Mouse (Mus musculus): ENCODE data around the gene Evi5. TPM values are rescaled to one million over a fixed set of nuclear protein-coding genes. Genes with fewer than 3 reads are reported as not detected.
"Not testable (repeated sequence)": the region's sequence is repeated elsewhere in the genome, so short reads cannot be mapped to it uniquely, and the experiment has no call there.

The Evi5 gene
- polyA plus RNA-seq, 1 experiment = 72.9 TPM

- H3K9me3 ChIP-seq (replicated peaks; ENCODE audit: control insufficient read depth, insufficient read depth, low read length, poor library complexity, severe bottlenecking) = no peaks in the 10 kb centered on the region
- peak within 1 kb of the TSS; percentile 91 for H3K9ac ChIP-seq (ENCODE audit: low read depth, poor library complexity, severe bottlenecking)
- H3K27ac ChIP-seq (ENCODE audit: insufficient read depth, low read length) = peak within 1 kb of the TSS; percentile 87
- TF ChIP-seq EP300 (IDR thresholded peaks at IDR 0.05; ENCODE audit: insufficient read depth, low read depth, low read length) (peak; percentile 47; the same call in 1 of the 2 replicates), POLR2A (IDR thresholded peaks at IDR 0.05; ENCODE audit: insufficient read depth, low read length) (peak; percentile 78), CTCF (IDR thresholded peaks at IDR 0.05; ENCODE audit: low read depth, low read length) (peak; percentile 82)
- H3K27me3 ChIP-seq (ENCODE audit: control insufficient read depth, insufficient read depth, low read length, poor library complexity, severe bottlenecking) = no peaks in the 10 kb centered on the region
- no peaks in the 10 kb centered on the region for H3K4me1 ChIP-seq (ENCODE audit: control insufficient read depth, insufficient read depth, low read length)
- peaks cover 44% of the 10 kb centered on the region for H3K36me3 ChIP-seq (ENCODE audit: control insufficient read depth, insufficient read depth, low read length, poor library complexity, severe bottlenecking)
- peak within 1 kb of the TSS; percentile 85 for H3K4me3 ChIP-seq (ENCODE audit: low read depth, low read length)
Measured at GRCm38 (mm10) chr5:107900206-107901013, 25.5 kb upstream of the Evi5 start, which contains the start of gene Rpl5. TSS of gene Rpl5 (plus strand) at chr5:107900502.

GRCm38 (mm10) chr5:107896265-107896664 is 21.4 kb upstream of the Evi5 start:
- no peak overlapping the region for H3K9ac ChIP-seq (ENCODE audit: low read depth, poor library complexity, severe bottlenecking)
- no peak overlapping the region for H3K4me3 ChIP-seq (ENCODE audit: low read depth, low read length)
- no peaks in the 10 kb centered on the region for H3K4me1 ChIP-seq (ENCODE audit: control insufficient read depth, insufficient read depth, low read length)
- no peaks in the 10 kb centered on the region for H3K9me3 ChIP-seq (replicated peaks; ENCODE audit: control insufficient read depth, insufficient read depth, low read length, poor library complexity, severe bottlenecking)
- TF ChIP-seq EP300 (IDR thresholded peaks at IDR 0.05; ENCODE audit: insufficient read depth, low read depth, low read length) (no peak), CTCF (IDR thresholded peaks at IDR 0.05; ENCODE audit: low read depth, low read length) (no peak), POLR2A (IDR thresholded peaks at IDR 0.05; ENCODE audit: insufficient read depth, low read length) (no peak)
- no peak overlapping the region for H3K27ac ChIP-seq (ENCODE audit: insufficient read depth, low read length)
- no peaks in the 10 kb centered on the region for H3K27me3 ChIP-seq (ENCODE audit: control insufficient read depth, insufficient read depth, low read length, poor library complexity, severe bottlenecking)
- H3K36me3 ChIP-seq (ENCODE audit: control insufficient read depth, insufficient read depth, low read length, poor library complexity, severe bottlenecking) = peaks cover 2% of the 10 kb centered on the region

GRCm38 (mm10) chr5:107894676-107895075 is 19.8 kb upstream of the Evi5 start:
- TF ChIP-seq CTCF (IDR thresholded peaks at IDR 0.05; ENCODE audit: low read depth, low read length) (no peak), POLR2A (IDR thresholded peaks at IDR 0.05; ENCODE audit: insufficient read depth, low read length) (no peak), EP300 (IDR thresholded peaks at IDR 0.05; ENCODE audit: insufficient read depth, low read depth, low read length) (no peak)
- no peaks in the 10 kb centered on the region for H3K27me3 ChIP-seq (ENCODE audit: control insufficient read depth, insufficient read depth, low read length, poor library complexity, severe bottlenecking)
- H3K4me3 ChIP-seq (ENCODE audit: low read depth, low read length) = no peak overlapping the region
- no peaks in the 10 kb centered on the region for H3K36me3 ChIP-seq (ENCODE audit: control insufficient read depth, insufficient read depth, low read length, poor library complexity, severe bottlenecking)
- H3K27ac ChIP-seq (ENCODE audit: insufficient read depth, low read length) = no peak overlapping the region
- H3K9me3 ChIP-seq (replicated peaks; ENCODE audit: control insufficient read depth, insufficient read depth, low read length, poor library complexity, severe bottlenecking) = no peaks in the 10 kb centered on the region
- H3K9ac ChIP-seq (ENCODE audit: low read depth, poor library complexity, severe bottlenecking) = no peak overlapping the region
- H3K4me1 ChIP-seq (ENCODE audit: control insufficient read depth, insufficient read depth, low read length) = peaks cover 2% of the 10 kb centered on the region

- not testable (repeated sequence) for H3K27me3 ChIP-seq (ENCODE audit: control insufficient read depth, insufficient read depth, low read length, poor library complexity, severe bottlenecking); H3K9me3 ChIP-seq (replicated peaks; ENCODE audit: control insufficient read depth, insufficient read depth, low read length, poor library complexity, severe bottlenecking); H3K27ac ChIP-seq (ENCODE audit: insufficient read depth, low read length); H3K4me3 ChIP-seq (ENCODE audit: low read depth, low read length); H3K36me3 ChIP-seq (ENCODE audit: control insufficient read depth, insufficient read depth, low read length, poor library complexity, severe bottlenecking); H3K4me1 ChIP-seq (ENCODE audit: control insufficient read depth, insufficient read depth, low read length); H3K9ac ChIP-seq (ENCODE audit: low read depth, poor library complexity, severe bottlenecking)
Measured at GRCm38 (mm10) chr5:107891515-107891914, 16.6 kb upstream of the Evi5 start.

GRCm38 (mm10) chr5:107889994-107890888 is 15.3 kb upstream of the Evi5 start:
- Histone ChIP-seq H3K9ac (ENCODE audit: low read depth, poor library complexity, severe bottlenecking) (no peak overlapping the region), H3K4me3 (ENCODE audit: low read depth, low read length) (no peak overlapping the region), H3K27me3 (ENCODE audit: control insufficient read depth, insufficient read depth, low read length, poor library complexity, severe bottlenecking) (no peaks in the 10 kb centered on the region), H3K9me3 (replicated peaks; ENCODE audit: control insufficient read depth, insufficient read depth, low read length, poor library complexity, severe bottlenecking) (no peaks in the 10 kb centered on the region), H3K4me1 (ENCODE audit: control insufficient read depth, insufficient read depth, low read length) (peaks cover 2% of the 10 kb centered on the region), H3K36me3 (ENCODE audit: control insufficient read depth, insufficient read depth, low read length, poor library complexity, severe bottlenecking) (no peaks in the 10 kb centered on the region), H3K27ac (ENCODE audit: insufficient read depth, low read length) (no peak overlapping the region)
- TF ChIP-seq POLR2A (IDR thresholded peaks at IDR 0.05; ENCODE audit: insufficient read depth, low read length) (no peak), CTCF (IDR thresholded peaks at IDR 0.05; ENCODE audit: low read depth, low read length) (no peak), EP300 (IDR thresholded peaks at IDR 0.05; ENCODE audit: insufficient read depth, low read depth, low read length) (no peak)

- Histone ChIP-seq H3K4me3 (ENCODE audit: low read depth, low read length) (no peak overlapping the region), H3K36me3 (ENCODE audit: control insufficient read depth, insufficient read depth, low read length, poor library complexity, severe bottlenecking) (no peaks in the 10 kb centered on the region), H3K9me3 (replicated peaks; ENCODE audit: control insufficient read depth, insufficient read depth, low read length, poor library complexity, severe bottlenecking) (no peaks in the 10 kb centered on the region), H3K9ac (ENCODE audit: low read depth, poor library complexity, severe bottlenecking) (no peak overlapping the region), H3K27me3 (ENCODE audit: control insufficient read depth, insufficient read depth, low read length, poor library complexity, severe bottlenecking) (no peaks in the 10 kb centered on the region), H3K4me1 (ENCODE audit: control insufficient read depth, insufficient read depth, low read length) (no peaks in the 10 kb centered on the region), H3K27ac (ENCODE audit: insufficient read depth, low read length) (no peak overlapping the region)
- TF ChIP-seq CTCF (IDR thresholded peaks at IDR 0.05; ENCODE audit: low read depth, low read length) (no peak), POLR2A (IDR thresholded peaks at IDR 0.05; ENCODE audit: insufficient read depth, low read length) (no peak), EP300 (IDR thresholded peaks at IDR 0.05; ENCODE audit: insufficient read depth, low read depth, low read length) (no peak)
Measured at GRCm38 (mm10) chr5:107880710-107881109, 5.8 kb upstream of the Evi5 start.
